Mouse (Mus musculus) left cerebral cortex, adult 11 months (tissue): ENCODE results near the gene Msx2.

Source experiments
- DNase-seq: peaks from one replicate; pipeline ENCODE4 v3.0.0; 2022; ENCODE audit warnings: low spot score

Gene Msx2

GRCm38 (mm10) chr13:53472614-53473124 is at the start of gene Msx2:
Gene Msx2 (minus strand): TSS chr13:53473074.
- DNase-seq: peak; percentile 14

GRCm38 (mm10) chr13:53521468-53521867 is 48.6 kb upstream of the Msx2 start:
- no peak for DNase-seq

- DNase-seq: no peak
Observed at GRCm38 (mm10) chr13:53520343-53520937, 47.6 kb upstream of the Msx2 start.

DNA sequence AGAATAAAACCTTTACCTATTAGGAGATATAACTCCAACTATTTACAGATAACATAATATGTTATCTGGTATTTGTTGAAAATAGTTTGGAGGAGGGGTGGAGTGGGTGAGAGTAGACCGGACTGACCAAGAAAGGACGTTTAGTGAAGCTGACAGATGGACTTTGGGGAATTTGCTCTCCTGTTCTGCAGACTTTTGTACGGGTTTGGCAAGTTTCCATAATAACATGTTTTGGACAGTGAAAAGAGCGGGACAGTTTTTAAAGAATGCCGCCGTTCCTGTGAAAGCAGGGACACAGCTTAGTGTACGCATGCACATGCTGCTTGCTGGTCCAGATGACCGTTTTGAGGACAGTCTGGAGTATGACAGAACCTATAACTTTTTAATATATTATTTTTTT is 46.9 kb upstream of the Msx2 start:
- no peak for DNase-seq

- DNase-seq: peak; percentile 3
Observed at GRCm38 (mm10) chr13:53518306-53518705, 45.4 kb upstream of the Msx2 start.

DNA sequence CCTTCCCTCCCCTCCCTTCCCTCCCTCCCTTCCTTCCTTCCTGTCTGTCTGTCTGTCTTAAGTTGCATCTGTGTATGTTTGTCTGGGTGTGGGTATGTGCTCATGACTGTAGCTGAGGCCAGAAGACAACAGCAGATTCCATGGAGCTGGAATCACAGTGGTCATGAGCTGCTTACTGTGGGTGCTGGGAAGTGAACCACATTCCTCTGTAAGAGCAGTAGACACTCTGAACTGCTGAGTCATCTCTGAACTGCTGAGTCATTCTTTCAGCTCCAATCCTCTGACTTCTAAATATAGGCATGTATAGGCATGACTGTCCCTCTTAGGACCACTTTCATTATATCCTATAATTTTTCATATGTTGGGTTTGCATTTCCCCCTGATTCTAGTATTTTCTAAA is 41.7 kb upstream of the Msx2 start:
- no peak for DNase-seq

GRCm38 (mm10) chr13:53511366-53511765 is 38.5 kb upstream of the Msx2 start:
- DNase-seq: no peak

DNA sequence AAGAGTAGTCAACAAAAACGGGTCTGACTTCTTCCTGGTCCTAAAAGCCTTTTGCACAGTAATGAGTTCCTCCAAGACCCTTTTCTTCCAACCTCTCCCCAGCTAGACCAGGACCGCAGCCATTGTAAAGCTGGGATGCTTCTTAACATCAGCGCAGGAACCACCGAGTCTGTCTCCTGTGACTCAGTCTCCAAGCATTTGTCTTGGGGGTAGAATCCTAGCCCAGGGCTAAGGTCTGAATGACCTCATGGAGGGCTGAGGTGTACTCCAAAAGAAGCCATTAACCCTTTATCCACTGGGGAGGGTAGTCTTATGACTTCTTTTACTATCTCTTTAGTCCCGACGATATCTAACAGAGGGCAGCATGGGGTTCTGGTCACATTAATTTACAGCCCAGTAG is 29.5 kb upstream of the Msx2 start:
- DNase-seq: no peak

GRCm38 (mm10) chr13:53501561-53502253 is 28.8 kb upstream of the Msx2 start:
- DNase-seq: no peak

- DNase-seq: no peak
Observed at GRCm38 (mm10) chr13:53501057-53501456, 28.2 kb upstream of the Msx2 start.

- no peak for DNase-seq
Observed at GRCm38 (mm10) chr13:53486512-53486911, 13.6 kb upstream of the Msx2 start.

- no peak for DNase-seq
Observed at GRCm38 (mm10) chr13:53475701-53476188, 2.9 kb upstream of the Msx2 start.

- no peak for DNase-seq
Observed at GRCm38 (mm10) chr13:53474491-53474890, 1.6 kb upstream of the Msx2 start.

GRCm38 (mm10) chr13:53473991-53474390 is 1.1 kb upstream of the Msx2 start:
- no peak for DNase-seq

DNA sequence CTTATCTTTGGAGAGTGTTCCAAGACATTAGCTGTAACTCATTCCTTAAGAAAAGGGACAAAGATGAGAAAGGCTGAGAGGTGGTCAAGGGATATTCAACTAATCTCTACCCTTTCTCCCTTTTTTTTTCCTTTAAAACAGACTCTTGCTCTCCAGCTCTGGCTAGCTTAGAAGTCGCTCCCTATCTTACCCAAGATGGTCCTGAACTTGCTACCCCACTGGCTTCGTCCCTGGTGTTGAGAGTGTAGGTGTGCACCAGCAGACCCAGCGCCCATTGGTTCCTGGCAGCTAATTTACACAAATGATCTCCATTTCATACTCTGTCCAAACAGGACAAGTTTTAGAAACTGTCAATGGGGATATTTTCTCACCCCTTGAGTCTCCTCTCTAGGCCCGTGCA is 417 bp upstream of the Msx2 start:
- no peak for DNase-seq

- DNase-seq: no peak
Observed at GRCm38 (mm10) chr13:53471926-53472613, 804 bp downstream of the Msx2 start.

DNA sequence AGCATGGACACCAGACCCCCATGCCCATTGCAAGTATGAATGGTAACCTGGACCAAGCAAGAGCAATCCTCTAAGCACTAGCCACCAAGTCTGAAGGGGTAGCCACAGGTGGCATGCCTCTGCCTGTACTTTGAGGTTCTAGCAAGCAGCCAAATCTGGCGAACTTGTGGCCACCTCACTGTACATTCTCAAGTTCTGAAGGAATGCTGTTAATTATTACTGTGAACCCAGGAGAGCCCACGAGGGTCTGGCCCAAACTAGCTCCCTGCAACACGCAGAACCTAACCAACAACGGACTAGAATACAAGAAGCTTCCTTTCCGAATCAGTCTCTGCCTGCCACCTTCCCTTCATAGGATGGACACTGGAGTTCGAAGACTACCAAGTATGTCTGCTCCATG is 1.5 kb downstream of the Msx2 start:
- no peak for DNase-seq

DNA sequence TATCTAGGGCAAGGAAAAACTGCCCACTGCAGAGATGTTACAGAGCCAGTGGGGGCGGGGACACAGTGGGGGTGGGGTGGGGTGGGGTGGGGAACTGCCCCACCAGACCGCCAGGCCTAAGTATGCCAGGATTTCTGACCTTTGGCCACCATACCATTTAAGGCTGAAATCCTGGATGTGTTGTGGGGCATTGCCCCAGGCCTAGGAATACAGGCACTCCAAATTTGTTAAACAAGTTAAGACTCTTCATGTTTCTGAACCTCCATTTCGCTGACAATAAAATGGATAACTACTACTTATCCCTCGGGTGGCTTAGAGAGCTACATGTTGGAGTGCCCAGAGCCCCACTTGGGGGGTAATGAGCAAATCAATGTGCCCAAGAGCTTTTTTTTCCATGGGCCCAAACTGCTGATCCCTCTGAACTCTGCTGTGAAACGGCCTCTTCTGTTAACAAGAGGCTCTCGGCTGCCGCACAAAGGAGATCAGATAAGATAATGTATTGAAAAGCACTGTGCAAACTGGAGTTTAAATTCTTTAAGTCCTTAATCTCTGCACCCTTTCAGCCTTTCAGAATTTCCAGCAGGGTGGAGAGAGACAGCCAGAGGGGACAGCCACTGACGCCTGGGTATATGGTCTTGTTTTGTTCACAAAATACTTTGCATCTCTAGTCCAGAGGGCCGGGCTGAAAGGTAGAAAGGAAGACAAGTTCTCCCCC is 2.3 kb downstream of the Msx2 start:
- DNase-seq: no peak

DNA sequence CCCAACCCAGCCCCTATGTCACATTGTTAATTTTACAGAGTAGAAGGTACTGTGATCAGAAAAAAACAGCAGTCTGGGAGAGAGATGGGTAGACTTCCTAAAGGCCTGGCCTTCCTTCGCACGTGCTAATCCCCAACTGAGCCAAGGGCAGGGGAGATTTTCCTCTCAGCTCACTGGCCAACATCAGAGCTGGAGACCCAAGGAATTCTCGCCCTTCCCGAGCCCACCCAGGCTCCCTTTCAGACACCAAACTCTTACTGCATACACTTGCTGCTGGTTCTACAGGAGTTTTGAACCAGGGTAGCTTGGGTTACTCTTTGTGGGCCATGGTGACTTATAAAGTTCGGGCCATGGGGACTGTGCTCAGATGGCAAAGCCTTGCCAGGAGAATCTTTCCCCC is 3.1 kb downstream of the Msx2 start:
- DNase-seq: no peak

GRCm38 (mm10) chr13:53468171-53468570 is 4.7 kb downstream of the Msx2 start:
- no peak for DNase-seq

GRCm38 (mm10) chr13:53466189-53466866 is 6.5 kb downstream of the Msx2 start:
- no peak for DNase-seq
